8 mouse cellular contexts compared by ENCODE assay signal in genomic region chr11:116671112-116671844, GRCm38 (mm10). TPM values are rescaled to one million over a fixed set of nuclear protein-coding genes. Genes with fewer than 3 reads are reported as not detected.
DNase-seq lines count a peak whose midpoint lies in the region; ATAC-seq and TF ChIP-seq lines count a peak whose summit lies in the region.

No protein-coding gene starts in this region.

- H3K36me3 ChIP-seq in heart, embryonic 10.5 days: peaks cover 38% of the 10 kb centered on the region
- peaks cover 37% of the 10 kb centered on the region for H3K36me3 ChIP-seq in kidney, embryonic 15.5 days

- H3K4me3 ChIP-seq in bone marrow macrophage, adult 2 months (ENCODE audit: insufficient read depth, low read length): peak overlapping the region; percentile 99
- H3K4me3 ChIP-seq in embryonic fibroblast, embryonic 13.5 days (ENCODE audit: insufficient read depth, low read length): peak overlapping the region; percentile 78
- peak overlapping the region; percentile 73 for H3K4me3 ChIP-seq in heart, embryonic 10.5 days
- H3K4me3 ChIP-seq in kidney, embryonic 15.5 days (replicated peaks): peak overlapping the region; percentile 88

- ATAC-seq in kidney, embryonic 15.5 days (replicated peaks; ENCODE audit: low FRiP score): peak; percentile 86
- peak; percentile 97 for ATAC-seq in monocyte, adult 5-6 weeks (replicated peaks; ENCODE audit: insufficient number of reproducible peaks, low FRiP score, low TSS enrichment, poor library complexity, severe bottlenecking)

- 2% methylated on average over 45 of the region's 45 CpGs for WGBS in heart, embryonic 10.5 days
- 2% methylated on average over 45 of the region's 45 CpGs for WGBS in kidney, embryonic 15.5 days

- H3K4me2 ChIP-seq in kidney, embryonic 15.5 days: peak overlapping the region; percentile 72

- DNase-seq in A20 (ENCODE audit: low read depth, low spot score) (peak; percentile 99), liver (peak; percentile 98)
- peak; percentile 97 for DNase-seq in heart, embryonic 10.5 days (ENCODE audit: low spot score)
- DNase-seq in spleen, postnatal 4 days (ENCODE audit: low spot score in 2 of 2): peak; percentile 97 to 99

- TF ChIP-seq CTCF in bone marrow macrophage, adult 2 months (IDR thresholded peaks at IDR 0.05; ENCODE audit: low read depth, low read length): peak; percentile 98
- peak; percentile 61 for TF ChIP-seq CTCF in embryonic fibroblast, embryonic 13.5 days (IDR thresholded peaks at IDR 0.05; ENCODE audit: borderline replicate concordance, insufficient read depth, low read length)

- peak overlapping the region; percentile 77 for H3K27ac ChIP-seq in bone marrow macrophage, adult 2 months (ENCODE audit: insufficient read depth, low read depth, low read length)
- peak overlapping the region; percentile 16 for H3K27ac ChIP-seq in embryonic fibroblast, embryonic 13.5 days (ENCODE audit: insufficient read depth, low read length)
- peak overlapping the region; percentile 90 for H3K27ac ChIP-seq in heart, embryonic 10.5 days
- peak overlapping the region; percentile 83 for H3K27ac ChIP-seq in kidney, embryonic 15.5 days

- H3K9ac ChIP-seq in kidney, embryonic 15.5 days: peak overlapping the region; percentile 90

- no peak; the same call in 1 of the 2 replicates for TF ChIP-seq POLR2A in bone marrow macrophage, adult 2 months (IDR thresholded peaks at IDR 0.05; ENCODE audit: borderline replicate concordance, low read depth, low read length)
- TF ChIP-seq POLR2A in embryonic fibroblast, embryonic 13.5 days (IDR thresholded peaks at IDR 0.05; ENCODE audit: low read depth, low read length): peak; percentile 96

- H3K27me3 ChIP-seq in heart, embryonic 10.5 days (ENCODE audit: insufficient read depth, poor library complexity, severe bottlenecking): peaks cover 9% of the 10 kb centered on the region; the same call in 1 of the 2 replicates
- peaks cover 4% of the 10 kb centered on the region; the same call in 1 of the 2 replicates for H3K27me3 ChIP-seq in kidney, embryonic 15.5 days

- H3K9me3 ChIP-seq in heart, embryonic 10.5 days: no peaks in the 10 kb centered on the region
- H3K9me3 ChIP-seq in kidney, embryonic 15.5 days (replicated peaks): no peaks in the 10 kb centered on the region

- H3K4me1 ChIP-seq in bone marrow macrophage, adult 2 months (ENCODE audit: control insufficient read depth, insufficient read depth, low read length): peaks cover 14% of the 10 kb centered on the region
- peaks cover 8% of the 10 kb centered on the region; the same call in 1 of the 2 replicates for H3K4me1 ChIP-seq in embryonic fibroblast, embryonic 13.5 days (ENCODE audit: control insufficient read depth, insufficient read depth, low read length)
- peaks cover 49% of the 10 kb centered on the region for H3K4me1 ChIP-seq in heart, embryonic 10.5 days
- peaks cover 51% of the 10 kb centered on the region for H3K4me1 ChIP-seq in kidney, embryonic 15.5 days

RNA-seq across cellular contexts. Expression of gene Cygb, which starts 17.2 kb away (rescaled TPM):
- polyA plus RNA-seq in bone marrow macrophage, adult 2 months (2012; ENCODE audit: insufficient read depth, insufficient read length, missing spikeins): not detected in 2 replicates
- polyA plus RNA-seq in embryonic fibroblast, embryonic 13.5 days (2011; ENCODE audit: insufficient read length, low read depth, missing spikeins): 0.74 TPM in 1 of 2 replicates, not detected in the other
- polyA plus RNA-seq in heart, embryonic 10.5 days (2016; fragmentation: Nextera tagmentation; extraction: Ambion mirVana): 1.0 and 2.8 TPM in 2 replicates
- 13.7 and 16.0 TPM in 2 replicates for polyA plus RNA-seq in kidney, embryonic 15.5 days (2015; fragmentation: Nextera tagmentation; extraction: Ambion mirVana)
- total RNA-seq in monocyte, adult 5-6 weeks (2017): 0.29 TPM in 1 of 3 replicates, not detected in the others

RNA-seq across cellular contexts. Expression of gene Prcd, which starts 17.9 kb away (rescaled TPM):
- polyA plus RNA-seq in bone marrow macrophage, adult 2 months (2012; ENCODE audit: insufficient read depth, insufficient read length, missing spikeins): not detected in 2 replicates
- polyA plus RNA-seq in embryonic fibroblast, embryonic 13.5 days (2011; ENCODE audit: insufficient read length, low read depth, missing spikeins): not detected in 2 replicates
- polyA plus RNA-seq in heart, embryonic 10.5 days (2016; fragmentation: Nextera tagmentation; extraction: Ambion mirVana): 0.60 and 0.78 TPM in 2 replicates
- 1.1 and 1.6 TPM in 2 replicates for polyA plus RNA-seq in kidney, embryonic 15.5 days (2015; fragmentation: Nextera tagmentation; extraction: Ambion mirVana)
- not detected in 3 replicates for total RNA-seq in monocyte, adult 5-6 weeks (2017)

RNA-seq across cellular contexts. Expression of gene Rhbdf2, which starts 44.5 kb away (rescaled TPM):
- polyA plus RNA-seq in bone marrow macrophage, adult 2 months (2012; ENCODE audit: insufficient read depth, insufficient read length, missing spikeins): 37.5 and 39.0 TPM in 2 replicates
- 10.1 and 11.5 TPM in 2 replicates for polyA plus RNA-seq in embryonic fibroblast, embryonic 13.5 days (2011; ENCODE audit: insufficient read length, low read depth, missing spikeins)
- polyA plus RNA-seq in heart, embryonic 10.5 days (2016; fragmentation: Nextera tagmentation; extraction: Ambion mirVana): 6.7 and 8.7 TPM in 2 replicates
- polyA plus RNA-seq in kidney, embryonic 15.5 days (2015; fragmentation: Nextera tagmentation; extraction: Ambion mirVana): 9.5 and 9.8 TPM in 2 replicates
- total RNA-seq in monocyte, adult 5-6 weeks (2017): 14.1 to 16.7 TPM (median 15.1 TPM) in 3 replicates

Comparison
In these comparisons a context has a peak if more than half of its experiments do, and no peak if none do; other contexts are left out.
1. Peak in every context shown above with its lines: DNase-seq, ATAC-seq, H3K4me3 ChIP-seq and H3K27ac ChIP-seq.
2. H3K27ac ChIP-seq: peak in every context shown above with its lines; median percentile 90 in heart, embryonic 10.5 days; 83 in kidney, embryonic 15.5 days; 77 in bone marrow macrophage, adult 2 months; 16 in embryonic fibroblast, embryonic 13.5 days.